Mouse (Mus musculus): ENCODE results near the gene Smchd1.
"Not testable (repeated sequence)": the region's sequence is repeated elsewhere in the genome, so short reads cannot be mapped to it uniquely, and the experiment has no call there.

Gene Smchd1

DNA sequence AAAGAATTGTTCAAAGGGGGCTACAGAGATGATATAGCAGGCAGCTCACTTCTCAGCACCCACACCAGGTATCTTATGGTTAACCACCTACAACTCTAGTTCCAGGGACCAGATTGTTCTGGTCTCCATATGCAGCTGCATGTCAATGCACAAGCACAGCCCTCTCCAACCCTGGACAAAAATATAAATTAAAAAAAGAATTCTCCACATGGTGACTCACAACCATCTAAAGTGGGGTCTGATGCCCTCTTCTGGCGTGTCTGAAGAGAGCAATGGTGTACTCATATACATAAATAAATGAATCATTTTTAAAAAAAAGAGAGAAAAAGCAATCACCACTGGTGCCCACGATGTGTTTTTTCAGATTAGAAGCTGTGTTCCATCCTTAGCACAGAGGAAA, 30.4 kb downstream of the Smchd1 start:
- DNase-seq (ENCODE audit: low read depth): no peak

DNA sequence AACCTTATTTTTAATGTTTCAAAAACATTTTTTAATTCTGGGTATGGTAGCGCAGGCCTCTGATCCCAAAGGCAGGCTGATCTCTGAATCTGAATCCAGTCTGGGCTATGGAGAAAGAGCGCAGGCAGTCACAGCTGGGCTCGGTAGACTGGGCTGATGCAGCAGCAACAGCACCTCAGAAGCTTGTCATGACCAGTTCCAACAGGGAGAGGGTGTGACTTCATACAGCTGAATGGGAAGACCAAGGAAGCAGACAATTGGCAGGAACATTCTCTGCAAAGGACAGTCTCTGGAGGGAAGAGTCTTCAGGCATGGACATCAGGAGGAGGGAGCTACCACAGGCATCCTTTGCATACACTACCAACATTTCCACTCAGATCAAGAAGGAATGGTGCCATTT, 31.0 kb downstream of the Smchd1 start:
- DNase-seq (ENCODE audit: low read depth): no peak

DNA sequence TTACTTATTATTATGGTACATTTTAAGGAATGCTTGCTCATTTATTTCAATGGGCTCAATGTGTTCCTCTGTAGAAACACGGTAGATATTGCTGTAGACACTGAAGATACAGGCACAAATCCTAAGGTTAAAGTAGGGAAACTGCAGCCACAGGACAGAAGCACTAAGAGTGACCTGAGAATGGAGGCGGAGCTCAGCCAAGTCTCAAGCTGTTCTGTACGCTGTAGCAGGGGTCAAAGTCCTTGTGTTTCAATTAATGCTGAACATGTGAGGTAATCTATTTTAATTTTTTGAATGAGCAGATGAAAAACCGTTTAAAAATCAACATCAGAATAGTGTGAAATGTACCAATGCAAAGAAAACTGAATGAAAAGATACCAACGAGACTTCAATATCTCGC, 31.9 kb downstream of the Smchd1 start:
- DNase-seq (ENCODE audit: low read depth): no peak

DNA sequence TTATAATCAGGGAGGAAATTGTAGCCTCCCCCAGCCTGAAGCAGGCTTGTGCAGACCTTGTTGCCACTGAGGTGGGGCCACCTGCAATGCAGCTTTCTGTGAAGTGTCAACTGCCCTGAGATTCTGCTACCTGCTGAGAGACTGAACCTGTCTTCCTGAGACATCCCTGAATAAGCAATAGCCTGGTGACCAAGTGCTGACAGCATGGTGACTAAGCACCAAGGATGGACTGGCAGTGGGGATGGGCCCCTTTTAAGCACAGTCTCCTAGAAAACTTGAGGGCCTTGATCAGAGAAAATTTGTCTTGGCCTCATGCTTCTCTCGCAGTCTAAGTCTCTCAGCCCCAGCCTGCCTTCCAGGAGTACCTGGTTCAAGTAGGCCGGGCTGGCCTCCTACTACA, 52.6 kb downstream of the Smchd1 start:
- not testable (repeated sequence) for DNase-seq (ENCODE audit: low read depth)

DNA sequence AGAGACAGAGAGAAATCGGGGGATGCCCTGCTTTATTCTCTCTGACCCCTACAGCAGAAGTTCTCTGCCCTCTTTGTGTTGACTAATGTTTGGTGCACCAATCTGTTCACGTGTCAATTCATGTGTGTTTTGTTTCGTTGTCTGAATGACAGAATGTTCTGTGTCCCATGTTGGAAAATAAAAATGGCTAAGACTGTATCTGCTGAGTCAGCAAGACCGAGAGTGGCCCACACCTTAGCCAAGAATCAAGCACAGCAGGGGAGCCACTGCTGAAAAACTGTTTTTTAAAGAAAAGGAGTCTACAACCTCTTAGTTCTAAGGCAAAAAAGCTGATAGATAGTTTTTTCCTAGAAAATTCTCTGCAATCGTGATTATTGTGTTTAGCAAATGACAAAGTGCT, 55.7 kb downstream of the Smchd1 start:
- not testable (repeated sequence) for DNase-seq (ENCODE audit: low read depth)

DNA sequence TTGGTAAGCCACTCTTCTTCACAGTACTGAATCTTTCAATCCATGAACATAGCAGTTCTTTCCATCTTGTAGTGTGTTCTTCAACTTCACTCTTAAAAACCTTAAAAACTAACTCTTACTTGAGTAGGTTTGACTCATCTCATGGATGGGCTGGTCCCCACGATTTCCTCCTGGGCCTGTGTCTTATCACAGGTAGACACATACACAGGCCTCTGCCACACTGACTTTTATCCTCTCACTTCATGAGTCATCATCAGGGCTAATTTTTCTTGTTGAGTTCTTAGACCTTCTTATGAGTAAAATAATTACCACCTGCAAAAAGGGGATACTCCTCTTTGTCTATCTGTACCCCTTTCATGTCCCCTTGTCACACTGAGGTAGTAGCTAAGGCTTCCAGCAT, 58.1 kb downstream of the Smchd1 start:
- no peak for DNase-seq (ENCODE audit: low read depth)

DNA sequence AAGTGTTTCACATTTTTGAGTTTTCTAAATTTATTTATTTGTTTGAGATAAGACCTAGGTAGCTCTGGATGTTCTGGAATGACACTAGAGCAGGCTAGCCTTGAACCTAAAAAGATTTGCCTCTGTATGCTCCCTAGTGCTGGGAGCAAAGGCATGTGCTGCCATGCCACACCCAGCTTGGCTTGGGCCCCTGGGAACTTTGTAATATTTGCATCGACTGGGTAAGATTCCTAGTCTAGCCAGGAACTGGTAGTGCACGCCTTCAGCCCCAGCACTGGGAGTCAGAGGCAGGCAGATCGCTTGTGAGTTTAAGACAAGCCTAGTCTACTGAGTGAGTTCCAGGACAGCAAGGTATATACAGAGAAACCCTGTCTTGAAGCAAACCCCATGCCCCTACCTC, 87.7 kb downstream of the Smchd1 start:
- DNase-seq (ENCODE audit: low read depth): no peak

DNA sequence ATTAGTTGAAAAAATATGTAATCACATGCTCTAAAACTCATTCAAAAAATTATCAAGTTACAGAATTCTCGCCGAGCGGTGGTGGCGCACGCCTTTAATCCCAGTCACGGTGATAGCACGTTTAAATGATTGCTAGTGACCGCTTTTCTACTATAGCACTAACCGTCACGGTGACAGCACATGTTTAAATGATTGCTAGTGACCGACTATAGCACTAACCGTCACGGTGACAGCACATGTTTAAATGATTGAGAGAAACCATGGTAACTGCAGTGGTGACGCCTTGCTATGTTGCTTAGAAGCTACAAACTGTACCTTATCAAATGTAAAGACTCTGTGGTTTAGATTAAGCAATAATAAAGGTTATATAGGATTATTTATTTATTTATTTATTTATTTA, 94.8 kb downstream of the Smchd1 start:
- no peak for DNase-seq (ENCODE audit: low read depth)

DNA sequence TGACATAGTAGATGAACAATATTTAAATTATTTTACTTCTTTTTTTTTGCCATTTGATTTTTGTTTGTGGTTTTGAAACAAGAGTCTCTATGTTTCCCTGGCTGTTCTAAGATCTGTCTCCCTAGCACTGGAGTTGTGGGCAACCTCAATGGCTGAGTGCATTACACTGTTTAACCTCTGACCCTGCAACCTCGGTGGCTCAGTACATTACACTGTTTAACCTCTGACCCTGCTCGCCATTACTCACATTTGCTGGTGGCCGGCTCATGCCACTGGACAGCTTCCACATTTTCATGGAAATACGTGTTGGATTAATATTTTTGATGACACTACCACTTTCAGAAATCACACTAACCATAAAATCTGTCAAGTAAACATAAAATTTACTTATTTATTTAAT, 97.2 kb downstream of the Smchd1 start:
- DNase-seq (ENCODE audit: low read depth): no peak

DNA sequence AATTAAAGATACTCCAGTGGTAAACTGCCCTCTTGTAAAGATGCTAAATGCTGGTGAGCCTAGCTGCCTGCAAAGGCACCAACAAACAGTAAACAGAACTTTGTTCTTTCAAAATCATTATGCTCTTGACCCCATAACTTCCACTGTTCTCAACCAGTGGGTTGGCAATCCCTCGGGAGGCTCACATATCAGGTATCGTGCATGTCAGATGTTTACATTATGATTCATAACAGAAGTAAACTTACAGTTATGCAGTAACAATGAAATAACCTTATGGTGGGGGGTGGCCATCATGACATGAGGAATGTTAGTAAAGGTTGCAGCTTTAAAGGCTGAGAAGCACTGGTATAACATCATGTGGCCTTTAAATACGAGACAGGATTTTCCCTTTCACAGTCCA, 119.6 kb downstream of the Smchd1 start:
- DNase-seq (ENCODE audit: low read depth): no peak

DNA sequence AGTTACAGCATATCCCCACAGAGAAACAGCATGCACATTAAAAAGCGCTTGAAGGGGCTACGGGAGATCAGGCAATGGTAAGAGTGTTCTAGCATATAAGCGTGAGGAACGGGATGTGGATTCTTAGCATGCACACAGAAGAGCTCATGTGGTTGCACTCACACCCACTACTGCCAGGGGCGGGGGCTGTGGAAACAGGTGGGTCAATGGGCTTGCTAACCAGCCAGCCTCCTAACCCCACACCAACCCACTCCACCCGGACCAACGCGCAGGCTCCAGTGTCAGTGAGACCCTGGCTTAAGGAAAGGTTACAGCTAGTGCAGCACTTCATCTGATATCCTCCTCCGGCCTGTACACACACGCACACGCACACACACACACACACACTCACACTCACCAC, 120.9 kb downstream of the Smchd1 start:
- DNase-seq (ENCODE audit: low read depth): no peak

DNA sequence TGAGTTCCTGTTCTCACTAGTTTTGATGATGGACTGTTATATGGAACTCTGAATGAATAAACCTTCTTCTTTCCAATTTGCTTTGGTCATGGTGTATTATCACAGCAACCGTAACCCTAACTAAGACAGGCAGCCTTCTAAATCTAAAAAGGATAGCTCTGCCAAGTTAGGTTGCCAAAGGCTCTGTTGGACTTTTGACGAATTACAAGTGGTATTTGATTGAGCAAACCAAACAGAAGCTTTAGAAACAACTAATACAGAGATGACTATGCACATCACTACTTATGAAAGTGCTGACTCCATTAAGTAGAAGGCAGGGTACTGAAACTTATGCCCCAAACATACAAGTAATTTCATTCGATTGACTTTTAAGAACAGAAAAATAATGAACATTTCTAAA, 127.0 kb downstream of the Smchd1 start:
- DNase-seq (ENCODE audit: low read depth): no peak

DNA sequence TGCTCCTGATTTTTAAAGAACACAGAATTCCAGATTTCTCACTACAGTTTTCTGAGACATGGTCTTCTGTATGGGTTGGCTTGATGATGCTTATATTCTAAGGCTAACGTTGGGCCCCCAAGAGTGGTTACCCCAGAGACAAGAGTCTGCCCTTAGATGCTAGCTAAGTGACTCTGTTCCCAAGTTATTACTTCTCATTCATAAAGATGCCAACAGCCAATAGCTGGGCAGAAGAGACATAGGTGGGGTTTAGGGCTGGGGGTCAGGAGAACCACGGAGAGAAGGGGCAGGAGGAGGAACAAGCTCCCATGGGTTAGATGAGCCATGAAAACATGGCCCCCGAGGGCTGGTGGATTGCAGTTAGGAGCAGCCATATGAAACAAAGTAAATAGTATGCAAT, 133.1 kb downstream of the Smchd1 start:
- DNase-seq (ENCODE audit: low read depth): no peak

DNA sequence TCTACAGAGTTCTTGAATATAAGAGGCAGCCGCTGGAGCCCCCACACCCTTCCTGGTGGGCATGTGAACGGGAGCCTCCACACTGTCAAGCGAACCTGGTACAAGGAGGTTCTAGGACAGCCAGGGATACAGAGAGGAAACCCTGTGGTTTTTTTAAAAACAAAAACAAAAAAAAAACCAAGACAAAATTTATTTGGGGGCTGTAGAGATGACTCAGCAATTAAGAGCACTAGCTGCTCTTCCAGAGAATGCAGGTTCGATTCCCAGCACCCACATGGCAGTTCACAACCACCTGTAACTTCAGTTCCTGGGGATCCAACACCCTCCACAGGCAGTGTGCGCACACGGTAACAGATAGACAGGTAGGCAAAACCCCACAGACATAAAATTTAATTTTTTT, 136.5 kb downstream of the Smchd1 start:
- DNase-seq (ENCODE audit: low read depth): no peak

DNA sequence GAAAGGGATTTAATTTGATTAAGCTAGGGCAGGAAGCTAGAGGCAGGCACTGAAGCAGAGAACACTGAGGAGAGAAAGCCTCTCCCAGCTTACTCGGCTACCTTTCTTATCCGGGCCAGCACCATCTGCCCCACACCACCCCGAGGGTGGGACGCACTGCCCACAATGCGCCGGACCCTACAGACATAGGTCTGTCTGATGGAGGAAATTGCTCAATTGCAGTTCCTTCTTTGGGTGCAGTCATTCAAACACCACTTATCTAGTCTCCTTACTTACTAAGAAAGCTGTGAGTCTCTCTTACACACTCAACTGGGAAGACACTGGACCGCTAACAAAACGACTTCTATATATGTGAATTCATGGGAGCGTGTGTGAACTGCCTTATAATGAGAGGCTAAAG, 137.6 kb downstream of the Smchd1 start:
- no peak for DNase-seq (ENCODE audit: low read depth)

DNA sequence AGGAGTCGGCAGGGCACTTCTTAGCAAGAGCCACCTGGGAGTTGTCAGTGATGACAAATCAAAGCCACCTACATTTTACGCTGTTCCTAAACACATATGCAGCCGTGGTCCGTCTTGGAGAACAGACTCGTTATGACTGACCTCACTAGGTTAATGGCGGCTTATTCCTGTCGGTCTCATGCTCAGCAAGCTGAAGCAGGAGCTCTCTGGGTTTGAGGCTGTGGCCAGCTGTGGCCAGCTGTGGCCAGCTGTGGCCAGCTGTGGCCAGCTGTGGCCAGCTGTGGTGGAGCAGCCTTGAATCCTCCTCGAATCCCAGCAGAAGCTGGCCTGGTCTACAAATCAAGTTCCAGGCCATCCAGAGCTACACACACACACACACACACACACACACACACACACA, 138.7 kb downstream of the Smchd1 start:
- no peak for DNase-seq (ENCODE audit: low read depth)

DNA sequence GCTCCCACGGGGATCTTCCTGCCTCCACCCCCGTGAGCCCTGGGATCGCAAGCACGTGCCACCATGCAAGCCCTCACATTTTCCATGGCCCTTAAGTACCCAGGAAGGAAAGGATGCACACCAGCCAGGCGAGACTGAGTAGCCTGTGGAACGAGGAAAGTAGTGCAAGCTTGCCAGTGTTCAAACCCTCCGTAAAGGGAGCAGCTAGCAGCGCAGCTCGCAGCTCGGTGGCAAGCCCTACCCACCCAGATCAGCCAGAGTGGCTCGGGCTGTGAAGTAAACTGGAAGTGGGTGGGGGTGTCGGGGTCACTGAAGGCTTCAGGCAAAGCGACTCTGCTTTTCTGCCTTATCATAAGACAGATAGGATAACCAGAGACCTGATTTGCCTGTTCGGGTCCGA, 142.8 kb downstream of the Smchd1 start:
- no peak for DNase-seq (ENCODE audit: low read depth)

DNA sequence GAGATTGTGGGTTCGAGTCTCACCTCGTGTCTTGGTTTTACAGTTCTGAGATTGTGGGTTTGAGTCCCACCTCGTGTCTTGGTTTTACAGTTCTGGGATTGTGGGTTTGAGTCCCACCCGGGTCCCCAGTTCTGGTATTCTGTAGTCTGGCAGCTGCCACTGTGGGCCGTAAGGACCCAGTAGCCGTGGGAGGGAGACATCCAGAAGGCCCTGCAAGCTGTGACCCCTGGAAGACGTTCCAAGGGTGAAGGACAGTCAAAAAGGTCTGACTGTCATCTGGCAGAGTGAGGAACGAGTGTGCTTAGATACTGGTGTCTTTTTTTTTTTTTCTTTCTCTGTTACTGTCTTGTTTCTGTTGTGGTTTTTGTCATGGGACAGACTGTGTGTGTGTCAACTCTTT, 154.4 kb downstream of the Smchd1 start:
- not testable (repeated sequence) for DNase-seq (ENCODE audit: low read depth)

DNA sequence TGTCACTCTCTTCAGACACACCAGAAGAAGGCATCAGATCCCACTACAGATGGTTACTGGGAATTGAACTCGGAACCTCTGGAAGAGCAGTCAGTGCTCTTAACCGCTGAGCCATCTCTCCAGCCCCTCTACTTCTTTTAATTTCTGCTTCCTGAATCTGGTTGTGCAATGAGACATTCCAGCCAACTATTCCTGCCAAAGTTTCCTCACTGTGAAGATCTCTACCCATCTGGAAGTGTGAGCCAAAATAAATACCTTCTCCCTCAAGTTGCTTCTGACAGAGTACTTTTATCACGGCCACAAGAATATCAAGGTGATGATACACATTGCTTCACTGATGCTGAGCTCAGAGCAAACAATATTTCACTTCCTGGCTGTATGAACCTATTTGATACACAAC, 155.8 kb downstream of the Smchd1 start:
- no peak for DNase-seq (ENCODE audit: low read depth)

DNA sequence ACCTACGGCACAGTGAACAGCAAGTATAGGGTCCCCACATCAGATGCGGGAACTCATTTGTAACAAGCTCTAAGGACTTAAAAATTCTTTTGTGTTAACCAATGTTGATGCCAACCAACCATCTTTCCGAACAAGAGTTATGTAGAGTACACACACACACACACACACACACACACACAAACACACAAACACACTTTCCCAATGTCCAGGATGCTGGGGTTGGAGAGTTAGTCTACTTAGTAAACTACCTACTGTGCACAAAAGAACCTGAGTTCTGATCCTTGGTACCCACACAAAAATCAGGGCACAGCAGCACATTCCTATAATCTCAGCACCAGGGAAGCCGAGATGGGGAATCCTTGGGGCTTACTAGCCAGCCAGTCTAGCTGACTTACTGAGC, 157.6 kb downstream of the Smchd1 start:
- DNase-seq (ENCODE audit: low read depth): no peak

DNA sequence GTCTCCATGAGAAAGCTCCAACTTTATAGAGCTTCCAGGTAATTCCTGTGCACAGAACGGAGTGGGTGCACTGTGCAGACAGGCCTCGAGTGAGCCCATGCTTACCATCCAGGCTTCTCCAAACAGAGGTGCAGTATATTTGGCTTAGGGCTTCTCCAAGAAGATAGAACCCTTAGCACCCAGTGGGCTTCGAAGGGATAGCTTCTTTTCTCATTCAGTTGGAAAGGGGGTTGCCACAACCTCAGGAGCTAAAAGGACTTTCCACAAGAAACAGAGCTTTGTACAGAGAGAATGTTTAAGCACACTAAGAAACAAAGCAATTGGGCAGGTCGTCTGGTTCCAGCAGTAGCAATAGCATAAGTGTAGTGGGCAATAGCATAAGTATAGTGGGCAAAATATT, 160.8 kb downstream of the Smchd1 start:
- no peak for DNase-seq (ENCODE audit: low read depth)

DNA sequence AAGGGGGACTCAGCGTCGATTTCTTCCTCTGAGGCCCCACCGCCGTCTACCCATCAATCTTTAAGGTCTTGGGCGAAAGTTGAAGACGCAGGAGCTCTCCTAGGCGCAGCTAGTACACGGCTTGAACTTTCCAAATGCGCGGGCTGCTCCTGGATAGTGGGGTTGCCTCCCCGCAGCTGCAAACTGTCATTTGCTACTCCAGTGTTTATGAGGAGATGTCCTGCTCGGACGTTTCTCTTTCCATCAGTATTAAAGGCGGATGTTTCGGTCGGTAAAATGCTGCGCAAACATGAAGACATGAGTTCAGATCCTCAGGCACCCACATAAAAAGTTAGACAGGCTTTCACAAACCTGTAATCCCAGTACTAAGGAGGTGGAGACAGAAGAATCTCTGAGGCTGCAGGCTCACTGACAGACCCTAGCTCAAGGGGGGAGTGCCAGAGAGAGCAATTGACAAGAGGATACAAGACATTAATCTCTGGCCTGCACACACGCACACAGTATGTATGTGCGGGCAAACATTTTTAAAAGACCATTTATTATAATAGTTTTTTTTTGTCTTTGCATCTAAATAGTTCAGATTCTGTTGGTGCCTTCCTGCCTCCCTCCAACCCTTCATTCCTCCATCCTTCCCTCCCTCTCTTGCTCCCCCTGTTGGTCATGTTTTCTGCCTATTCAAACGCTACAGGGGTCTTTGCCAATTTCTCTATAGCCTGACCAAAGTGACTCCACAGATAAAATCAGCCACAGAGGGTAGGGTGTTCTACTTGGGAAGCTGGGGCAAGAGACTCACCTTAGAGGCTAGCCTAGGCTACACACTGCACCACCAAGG, 163.6 kb downstream of the Smchd1 start, which contains the start of gene Emilin2:
Gene Emilin2 (minus strand): TSS at position 639 of the 832 bp plus-strand sequence.
- no peak for DNase-seq (ENCODE audit: low read depth)

DNA sequence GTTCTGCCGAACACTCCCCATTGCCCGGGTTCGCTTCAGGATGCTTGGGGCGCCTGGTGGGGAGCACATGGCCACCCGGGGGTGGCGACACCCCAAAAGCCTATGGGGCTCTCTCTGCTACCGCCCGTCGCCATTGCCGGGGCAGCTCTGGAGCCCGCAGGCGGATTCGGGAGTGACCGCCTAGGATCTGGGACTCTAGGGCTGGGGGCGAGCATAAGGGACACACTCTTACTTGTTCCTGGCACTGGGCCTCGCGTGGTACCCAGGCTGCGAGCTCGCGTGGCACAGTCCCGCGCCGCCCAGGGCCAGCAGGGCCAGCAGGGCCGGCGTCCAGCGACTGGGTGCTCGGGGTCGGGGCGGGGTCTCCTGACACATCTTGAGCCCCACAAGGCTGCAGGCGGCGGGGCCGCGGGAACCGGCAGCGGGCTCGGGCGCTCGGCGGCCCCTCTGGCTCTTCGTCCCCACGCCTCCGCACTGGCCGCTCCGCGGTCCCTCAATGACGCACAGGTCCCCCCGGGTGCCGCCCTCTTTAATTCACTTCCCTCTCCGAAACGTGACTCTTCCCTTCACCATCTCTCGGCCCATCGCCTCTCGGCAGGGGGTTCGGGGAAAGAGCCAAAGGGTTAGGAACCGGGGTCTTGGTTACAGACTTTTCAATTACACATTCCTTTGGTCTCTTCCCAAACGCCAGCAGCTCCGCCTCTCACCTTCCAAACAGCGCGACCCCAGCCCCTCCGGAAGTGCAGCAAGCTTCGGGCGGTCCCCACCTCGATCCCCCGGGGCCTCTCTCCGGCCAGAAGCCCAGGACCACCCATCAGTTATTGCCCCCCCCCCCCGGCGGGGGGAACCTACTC, 164.4 kb downstream of the Smchd1 start:
- no peak for DNase-seq (ENCODE audit: low read depth)

Measured in fibroblast of lung, adult 2 months (primary cell).